Mouse (Mus musculus) cortical plate, adult 2 months (tissue): Measurements from ENCODE around the gene Cdkl1. TPM values are rescaled to one million over a fixed set of nuclear protein-coding genes. Genes with fewer than 3 reads are reported as not detected.

Experiments used
- H3K27ac ChIP-seq: fragments of 200-500 bp; 2 replicates; pipeline ENCODE4 v1.5.1; 2012; ENCODE audit warnings: low read length, control low read depth, inconsistent platforms; ENCODE audit not compliant: insufficient read depth
- H3K4me1 ChIP-seq: fragments of 200-500 bp; 2 replicates; pipeline ENCODE4 v1.6.1; 2011; ENCODE audit warnings: low read length; ENCODE audit not compliant: control insufficient read depth, insufficient read depth
- H3K4me3 ChIP-seq: fragments of 200-500 bp; 2 replicates; pipeline ENCODE4 v1.5.1; 2011; ENCODE audit warnings: mild to moderate bottlenecking, low read length, control low read depth; ENCODE audit not compliant: insufficient read depth
- CTCF ChIP-seq: fragments of 200-500 bp; IDR thresholded peaks from 2 replicates; pipeline ENCODE4 v1.5.1; 2011; ENCODE audit warnings: mild to moderate bottlenecking, control low read depth, low read length; ENCODE audit not compliant: insufficient read depth; ENCODE audit errors: extremely low read depth
- POLR2A ChIP-seq: fragments of 200-500 bp; IDR thresholded peaks from 2 replicates; pipeline ENCODE4 v1.6.1; 2011; ENCODE audit warnings: mild to moderate bottlenecking, low read length, control low read depth; ENCODE audit not compliant: insufficient read depth; ENCODE audit errors: extremely low read depth
- polyA plus RNA-seq: library from polyadenylated mRNA; depleted of rRNA; stranded (reverse); fragments of >200 nt; gene quantifications from 2 replicates; pipeline ENCODE4 v1.2.3, GENCODE M21; 2012

Cdkl1 gene
- polyA plus RNA-seq, 1 experiment, result 13.3 TPM

DNA sequence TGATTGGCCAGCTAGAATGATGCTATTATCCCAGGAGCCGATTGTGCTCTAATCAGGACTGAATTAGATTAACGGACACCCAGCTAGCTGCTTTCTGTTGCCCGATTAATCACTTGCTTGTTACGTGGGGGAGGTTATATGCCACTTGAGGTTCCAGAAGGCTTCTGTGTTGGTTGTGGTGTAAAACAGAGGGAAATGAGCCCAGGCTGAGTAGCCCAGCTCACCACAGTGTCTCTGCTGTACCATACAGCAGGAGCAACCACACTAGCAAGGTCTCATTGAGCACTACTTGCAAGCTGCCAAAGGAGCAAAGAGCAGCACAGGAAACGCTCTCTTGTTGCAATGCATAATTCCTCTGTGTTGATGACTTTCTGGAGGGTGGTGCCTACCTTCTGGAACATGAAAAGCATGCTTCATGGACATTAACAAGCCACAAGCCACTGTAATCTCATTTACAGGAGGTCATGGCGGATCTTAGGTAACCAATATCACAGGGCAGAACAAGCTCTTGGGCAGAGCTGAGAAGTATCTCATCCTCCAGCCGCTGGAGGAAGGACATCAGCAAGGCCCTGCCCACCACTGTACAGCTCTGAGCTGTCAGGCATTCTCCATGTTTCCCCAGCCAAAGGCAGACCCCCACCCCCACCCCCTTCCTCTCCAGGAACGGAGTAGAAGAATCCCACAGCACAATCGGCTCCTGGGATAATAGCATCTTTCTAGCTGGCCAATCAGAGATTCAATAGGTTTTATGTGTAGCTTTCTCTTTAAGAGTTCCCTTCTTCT, 23.4 kb downstream of the Cdkl1 start:
- TF ChIP-seq CTCF (no peak), POLR2A (no peak)
- H3K27ac ChIP-seq, result no peak overlapping the region
- H3K4me3 ChIP-seq, result no peak overlapping the region
- H3K4me1 ChIP-seq, result no peaks in the 10 kb centered on the region

- no peak overlapping the region for H3K27ac ChIP-seq
- H3K4me1 ChIP-seq, result no peaks in the 10 kb centered on the region
- TF ChIP-seq CTCF (no peak), POLR2A (no peak)
- H3K4me3 ChIP-seq, result no peak overlapping the region
Measured at GRCm38 (mm10) chr12:69766185-69766904, 24.7 kb downstream of the Cdkl1 start.

- Histone ChIP-seq H3K27ac (no peak overlapping the region), H3K4me1 (peaks cover 2% of the 10 kb centered on the region; the same call in 1 of the 2 replicates), H3K4me3 (no peak overlapping the region)
- TF ChIP-seq POLR2A (no peak), CTCF (no peak)
Measured at GRCm38 (mm10) chr12:69765543-69765942, 25.5 kb downstream of the Cdkl1 start.

DNA sequence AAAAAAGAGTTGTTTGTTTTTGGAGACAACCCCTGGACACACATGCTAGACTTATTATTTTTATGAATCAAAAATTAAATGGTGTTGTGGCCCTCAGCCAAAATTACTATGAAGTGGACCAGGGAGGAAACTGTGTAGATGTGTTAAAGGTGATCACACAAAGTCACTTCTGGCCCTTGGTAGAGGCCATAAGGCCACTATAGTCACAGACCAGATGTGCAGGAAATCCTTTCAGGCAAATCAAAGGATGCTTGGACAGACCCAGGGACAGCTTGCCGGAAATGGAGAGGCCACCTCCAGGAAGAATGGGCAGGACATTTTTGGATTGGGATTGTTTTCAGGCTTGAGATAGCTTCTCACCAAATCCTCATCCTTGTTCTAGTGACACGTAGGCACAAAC, 29.5 kb downstream of the Cdkl1 start:
- Histone ChIP-seq H3K27ac (no peak overlapping the region), H3K4me3 (no peak overlapping the region), H3K4me1 (peaks cover 2% of the 10 kb centered on the region; the same call in 1 of the 2 replicates)
- TF ChIP-seq CTCF, result no peak
- no peak for TF ChIP-seq POLR2A

GRCm38 (mm10) chr12:69760743-69761406, 30.2 kb downstream of the Cdkl1 start:
- Histone ChIP-seq H3K27ac (no peak overlapping the region), H3K4me1 (peaks cover 2% of the 10 kb centered on the region; the same call in 1 of the 2 replicates), H3K4me3 (no peak overlapping the region)
- no peak for TF ChIP-seq CTCF
- no peak for TF ChIP-seq POLR2A

GRCm38 (mm10) chr12:69760014-69760413, 31.1 kb downstream of the Cdkl1 start:
- Histone ChIP-seq H3K4me1 (peaks cover 2% of the 10 kb centered on the region; the same call in 1 of the 2 replicates), H3K27ac (no peak overlapping the region), H3K4me3 (no peak overlapping the region)
- no peak for TF ChIP-seq CTCF
- no peak for TF ChIP-seq POLR2A

DNA sequence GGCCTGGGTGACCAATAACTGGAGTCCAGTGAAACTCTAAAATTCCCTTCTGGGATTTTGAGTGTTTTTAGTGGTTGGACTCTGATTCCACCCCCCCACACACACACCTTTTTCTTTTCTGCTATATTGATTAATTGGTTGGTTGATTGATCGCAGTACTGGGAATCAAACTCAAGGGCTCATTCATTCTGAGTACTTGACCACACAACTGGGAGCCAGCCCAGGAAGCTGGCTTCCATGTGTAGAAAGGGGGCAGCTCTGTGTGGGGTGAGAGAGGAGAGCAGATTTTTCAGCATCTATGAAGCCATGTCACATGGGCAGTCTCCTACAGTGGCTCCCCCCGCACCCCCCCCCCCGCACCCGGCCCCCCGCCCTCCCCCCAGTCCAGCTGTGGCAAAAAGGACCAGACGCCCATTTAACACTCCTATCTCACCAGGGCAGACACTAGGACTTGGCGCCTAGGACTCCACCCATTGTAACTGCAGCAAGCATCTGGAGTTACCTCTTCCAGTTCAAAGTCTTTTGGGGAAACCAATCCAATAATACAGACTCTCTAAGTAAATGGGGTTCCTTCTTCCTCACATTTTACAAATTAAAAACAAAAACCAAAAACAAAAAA, 31.7 kb downstream of the Cdkl1 start:
- TF ChIP-seq CTCF (no peak), POLR2A (no peak)
- peaks cover 2% of the 10 kb centered on the region; the same call in 1 of the 2 replicates for H3K4me1 ChIP-seq
- H3K4me3 ChIP-seq, result no peak overlapping the region

DNA sequence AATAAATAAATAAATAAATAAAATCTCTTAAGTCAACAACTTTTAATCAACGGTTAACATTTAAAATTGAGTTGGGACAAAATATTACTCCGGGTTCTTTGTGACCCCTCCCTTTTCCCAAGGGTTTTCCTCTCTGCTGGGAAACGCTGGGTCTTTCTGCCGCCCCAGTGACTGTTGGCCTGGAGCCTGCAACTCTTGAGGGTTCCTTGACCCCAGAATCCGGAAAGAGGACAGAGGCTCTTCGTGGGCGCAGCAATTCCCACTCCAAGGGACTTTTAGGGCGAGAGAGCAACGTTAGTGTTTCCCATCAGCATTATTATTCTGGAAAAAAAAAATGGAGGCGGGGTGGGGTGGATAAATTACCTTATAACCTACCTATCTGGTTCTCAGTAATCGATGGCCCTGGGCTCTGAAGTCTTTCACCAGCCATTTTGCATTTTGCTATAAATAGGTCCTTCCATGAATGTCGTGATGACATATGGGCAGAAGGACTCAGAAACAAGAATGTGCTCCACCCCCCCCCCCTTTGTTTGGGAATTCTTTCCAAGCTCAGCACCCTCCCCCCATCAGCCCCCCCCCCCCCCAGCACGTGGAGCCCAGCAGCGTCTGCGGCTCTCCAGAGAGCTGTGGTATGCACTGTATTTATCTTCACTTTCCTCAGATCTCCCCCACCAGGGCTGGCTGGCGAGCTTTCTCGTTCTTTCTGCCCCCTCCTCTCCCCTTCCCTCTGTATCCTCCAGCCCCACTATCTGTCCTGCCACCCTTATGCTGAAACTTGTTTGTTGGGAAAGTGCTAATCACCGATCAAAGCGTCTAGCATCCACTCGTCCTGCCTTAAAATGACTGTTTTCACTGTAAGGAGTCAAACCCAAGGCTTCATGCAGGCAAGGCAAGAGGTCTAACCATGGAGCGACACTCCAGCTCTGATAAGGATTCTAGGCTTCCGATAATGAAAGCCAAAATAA, 32.6 kb downstream of the Cdkl1 start:
- no peak for TF ChIP-seq POLR2A
- no peak for TF ChIP-seq CTCF
- Histone ChIP-seq H3K4me1 (peaks cover 2% of the 10 kb centered on the region; the same call in 1 of the 2 replicates), H3K4me3 (no peak overlapping the region), H3K27ac (no peak overlapping the region)

More for the DNA sequence above, 31.7 kb downstream of the Cdkl1 start:
- no peak overlapping the region for H3K27ac ChIP-seq
